Mouse (Mus musculus) liver, embryonic 15.5 days (tissue): ENCODE results near the gene Wwox. TPM values are rescaled to one million over a fixed set of nuclear protein-coding genes. Genes with fewer than 3 reads are reported as not detected.
A peak's percentile ranks its signal among the peaks of the same experiment; 100 is the strongest.

Experiments
- ATAC-seq: fragments of 200-750 bp; cut with Nextera tagmentation; 2 replicates; pipeline ENCODE4 v1.8.0; 2017; ENCODE audit warnings: moderate number of reproducible peaks, mild to moderate bottlenecking, moderate library complexity; ENCODE audit not compliant: insufficient read depth
- H3K27ac ChIP-seq: fragments of 300-500 bp; sonication (generic); replicated peaks from 2 replicates; pipeline ENCODE4 v1.5.1; 2015; ENCODE audit warnings: mild to moderate bottlenecking, inconsistent platforms
- H3K27me3 ChIP-seq: fragments of 300-500 bp; sonication (generic); 2 replicates; pipeline ENCODE4 v1.6.1; 2015; ENCODE audit warnings: mild to moderate bottlenecking, inconsistent platforms
- H3K36me3 ChIP-seq: fragments of 300-500 bp; sonication (generic); replicated peaks from 2 replicates; pipeline ENCODE4 v1.6.1; 2015; ENCODE audit warnings: moderate library complexity, mild to moderate bottlenecking, inconsistent platforms
- H3K4me1 ChIP-seq: fragments of 300-500 bp; sonication (generic); replicated peaks from 2 replicates; pipeline ENCODE4 v1.6.1; 2015; ENCODE audit warnings: inconsistent platforms
- H3K4me2 ChIP-seq: fragments of 300-500 bp; sonication (generic); 2 replicates; pipeline ENCODE4 v1.6.1; 2015; ENCODE audit warnings: moderate library complexity, mild to moderate bottlenecking, inconsistent platforms
- H3K4me3 ChIP-seq: fragments of 300-500 bp; sonication (generic); replicated peaks from 2 replicates; pipeline ENCODE4 v1.5.1; 2015; ENCODE audit warnings: mild to moderate bottlenecking, inconsistent platforms
- H3K9ac ChIP-seq: fragments of 300-500 bp; sonication (generic); 2 replicates; pipeline ENCODE4 v1.6.1; 2015; ENCODE audit warnings: moderate library complexity, mild to moderate bottlenecking, inconsistent platforms
- H3K9me3 ChIP-seq: fragments of 300-500 bp; sonication (generic); replicated peaks from 2 replicates; pipeline ENCODE4 v1.6.1; 2016; ENCODE audit warnings: inconsistent platforms
- WGBS: fragments of 180-500 bp; shearing (Covaris S2); methylation state at CpG from one replicate; pipeline ENCODE4 v1.1.7; 2015; ENCODE audit warnings: mixed read lengths; ENCODE audit not compliant: insufficient replicate concordance; 5-methylcytosine and 5-hydroxymethylcytosine counted together
- polyA plus RNA-seq: library from polyadenylated mRNA; unstranded; fragments of >200 nt; fragmentation: Nextera tagmentation; extraction: Ambion mirVana; gene quantifications from 2 replicates; pipeline ENCODE4 v1.2.1, GENCODE M21; 2015

Gene Wwox
- polyA plus RNA-seq, 1 experiment from 2014 or later: 3.5 TPM

DNA sequence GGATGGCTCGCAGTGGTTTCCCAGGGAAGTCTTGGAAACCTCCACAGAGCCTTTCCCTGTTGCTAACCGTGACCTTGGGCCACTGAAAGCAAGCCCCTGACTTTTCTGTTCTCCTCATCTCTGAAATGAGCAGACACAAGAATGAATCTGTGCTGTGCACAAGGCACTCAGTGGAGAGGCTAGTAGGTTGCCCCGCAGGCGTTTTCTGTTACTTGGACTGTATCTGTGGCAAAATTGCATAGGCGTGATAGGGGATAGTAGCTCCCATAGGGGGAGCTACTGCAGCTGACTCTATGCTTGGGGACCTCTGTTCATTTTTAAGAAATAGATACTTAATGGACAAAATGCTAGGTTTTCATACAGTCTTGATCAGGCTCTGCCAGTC, 742 bp downstream of the Wwox start:
- Histone ChIP-seq H3K36me3 (no peaks in the 10 kb centered on the region), H3K27ac (peak overlapping the region; percentile 19; the same call in 1 of the 2 replicates), H3K4me3 (peak overlapping the region; percentile 66), H3K9me3 (no peaks in the 10 kb centered on the region), H3K9ac (peak overlapping the region; percentile 72), H3K4me1 (peaks cover 18% of the 10 kb centered on the region), H3K4me2 (peak overlapping the region; percentile 83), H3K27me3 (no peaks in the 10 kb centered on the region)
- no peak for ATAC-seq
- 15% methylated on average over 5 of the region's 5 CpGs for WGBS

DNA sequence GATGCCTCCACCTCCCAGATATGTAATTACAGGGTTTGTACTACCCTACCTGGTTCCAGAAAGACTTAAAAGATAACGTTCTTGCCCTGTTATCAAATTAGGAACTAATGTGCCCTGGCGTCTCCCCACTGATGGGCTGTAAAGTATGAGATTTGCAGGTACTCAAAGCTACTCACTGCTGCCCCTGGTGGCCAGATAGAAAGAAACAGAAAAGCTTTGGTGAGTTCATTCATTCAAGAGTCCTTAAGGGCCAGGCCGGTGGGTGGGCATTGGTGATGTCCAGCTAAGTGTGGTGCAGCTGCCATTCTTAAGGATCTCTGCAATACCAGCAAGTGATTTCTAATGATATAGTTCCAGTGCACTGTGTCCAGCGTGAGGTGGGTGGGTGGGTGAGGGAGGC, 2.2 kb downstream of the Wwox start:
- H3K4me1 ChIP-seq: peaks cover 18% of the 10 kb centered on the region
- no peak overlapping the region for H3K4me3 ChIP-seq
- ATAC-seq: no peak
- no peak overlapping the region for H3K9ac ChIP-seq
- no peaks in the 10 kb centered on the region for H3K36me3 ChIP-seq
- no peak overlapping the region for H3K4me2 ChIP-seq
- H3K27ac ChIP-seq: no peak overlapping the region
- H3K9me3 ChIP-seq: no peaks in the 10 kb centered on the region
- no peaks in the 10 kb centered on the region for H3K27me3 ChIP-seq
- WGBS: 55% methylated on average over 4 of the region's 4 CpGs

DNA sequence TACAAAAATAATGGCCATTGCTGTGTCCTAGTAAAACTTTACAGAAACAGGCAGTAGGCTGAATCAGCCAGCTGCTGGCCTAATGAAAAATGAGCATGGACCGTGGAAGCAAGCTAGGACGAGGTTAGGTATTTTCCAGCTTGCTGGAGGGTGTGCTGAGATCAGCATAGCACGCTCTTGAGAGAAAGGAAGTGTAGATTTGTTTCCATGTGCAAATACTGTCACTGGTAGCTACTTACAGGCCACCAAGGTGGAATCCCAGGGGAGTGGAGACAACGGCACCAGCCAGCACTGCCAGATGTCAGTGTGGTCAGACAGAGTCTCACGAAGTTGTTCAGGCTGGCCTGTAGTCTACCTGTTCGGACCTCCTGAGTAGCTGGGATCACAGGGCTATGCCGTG, 7.4 kb downstream of the Wwox start:
- H3K4me3 ChIP-seq: no peak overlapping the region
- no peak for ATAC-seq

DNA sequence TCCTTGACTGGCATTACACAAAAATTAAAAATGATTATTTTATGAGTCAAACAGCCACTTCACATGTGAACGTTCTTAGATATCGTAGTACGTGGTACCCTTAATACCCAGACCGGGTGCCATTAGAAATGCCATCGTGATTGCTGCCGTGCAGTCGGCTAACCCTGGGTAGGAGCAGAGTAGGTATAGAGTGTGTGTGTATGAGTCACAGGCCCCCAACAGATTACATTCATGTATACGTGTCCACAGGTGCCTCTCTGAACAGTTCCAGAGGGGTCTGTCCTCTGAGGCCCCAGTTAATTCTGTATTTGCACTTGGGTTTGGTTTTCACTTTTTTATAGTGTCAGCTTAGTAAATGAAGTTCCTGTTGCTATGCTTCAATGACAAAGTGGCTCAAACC, 12.8 kb downstream of the Wwox start:
- Histone ChIP-seq H3K9me3 (no peaks in the 10 kb centered on the region), H3K27me3 (no peaks in the 10 kb centered on the region), H3K9ac (no peak overlapping the region), H3K4me3 (no peak overlapping the region), H3K27ac (no peak overlapping the region), H3K4me2 (no peak overlapping the region), H3K36me3 (peaks cover 7% of the 10 kb centered on the region; the same call in 1 of the 2 replicates), H3K4me1 (no peaks in the 10 kb centered on the region)
- ATAC-seq: no peak
- WGBS: 72% methylated on average over 8 of the region's 8 CpGs

More for the DNA sequence above, 7.4 kb downstream of the Wwox start:
- H3K4me2 ChIP-seq: no peak overlapping the region
- H3K36me3 ChIP-seq: peaks cover 7% of the 10 kb centered on the region; the same call in 1 of the 2 replicates
- H3K27me3 ChIP-seq: no peaks in the 10 kb centered on the region
- no peak overlapping the region for H3K27ac ChIP-seq
- H3K9me3 ChIP-seq: no peaks in the 10 kb centered on the region
- no peaks in the 10 kb centered on the region for H3K4me1 ChIP-seq
- H3K9ac ChIP-seq: no peak overlapping the region
- WGBS: 68% methylated on average over 7 of the region's 7 CpGs

DNA sequence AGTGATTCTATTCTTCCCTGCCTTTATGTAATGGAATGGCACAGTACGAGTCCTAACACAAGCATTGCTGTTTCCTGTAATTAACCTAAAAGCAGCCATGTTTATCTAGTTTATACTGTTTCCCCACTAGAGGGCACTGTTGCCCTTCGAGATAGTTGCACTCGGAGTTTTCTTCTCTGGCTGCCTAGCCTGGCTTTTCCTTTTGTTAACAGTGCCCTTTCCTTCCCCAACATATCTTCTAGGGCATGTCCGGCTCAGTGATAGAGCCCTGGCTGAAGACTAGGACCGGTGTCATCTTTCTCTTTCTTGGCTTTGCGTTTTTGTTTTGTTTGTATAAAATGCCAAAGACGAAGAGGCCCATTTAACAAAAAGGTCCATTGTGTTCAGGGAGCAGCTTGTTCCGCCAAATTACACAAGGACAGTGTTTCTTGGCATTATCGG, 13.3 kb downstream of the Wwox start:
- Histone ChIP-seq H3K4me2 (no peak overlapping the region), H3K9ac (no peak overlapping the region), H3K4me3 (no peak overlapping the region), H3K4me1 (no peaks in the 10 kb centered on the region), H3K27ac (no peak overlapping the region), H3K36me3 (peaks cover 7% of the 10 kb centered on the region; the same call in 1 of the 2 replicates), H3K9me3 (no peaks in the 10 kb centered on the region), H3K27me3 (no peaks in the 10 kb centered on the region)
- no peak for ATAC-seq
- WGBS: 24% methylated on average over 9 of the region's 9 CpGs

DNA sequence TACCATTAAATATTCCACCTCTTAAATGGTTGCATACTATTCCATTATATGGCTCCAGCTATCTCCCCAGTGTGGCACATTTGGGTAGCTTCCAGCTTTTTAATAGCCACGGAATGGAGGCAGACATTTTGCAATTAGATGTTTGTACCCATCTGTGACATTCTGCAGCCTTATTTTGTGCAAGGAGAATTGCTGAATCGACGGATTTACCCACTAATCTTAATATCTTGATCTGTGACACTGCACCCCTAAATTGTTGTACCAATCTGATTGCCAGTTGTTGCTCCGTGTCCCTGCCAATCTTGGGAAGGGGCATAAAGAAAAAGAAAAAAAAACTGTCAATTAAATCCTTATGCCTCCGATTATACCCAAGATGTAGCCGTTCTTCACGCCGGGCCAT, 15.8 kb downstream of the Wwox start:
- H3K4me3 ChIP-seq: no peak overlapping the region
- no peaks in the 10 kb centered on the region for H3K9me3 ChIP-seq
- H3K9ac ChIP-seq: no peak overlapping the region
- 79% methylated on average over 8 of the region's 8 CpGs for WGBS
- H3K36me3 ChIP-seq: 0 out of 2 replicates have a peak, but pooled peaks cover 7% of the 10 kb centered on the region
- H3K27ac ChIP-seq: no peak overlapping the region
- H3K4me1 ChIP-seq: no peaks in the 10 kb centered on the region
- ATAC-seq: no peak
- H3K4me2 ChIP-seq: no peak overlapping the region
- H3K27me3 ChIP-seq: no peaks in the 10 kb centered on the region

DNA sequence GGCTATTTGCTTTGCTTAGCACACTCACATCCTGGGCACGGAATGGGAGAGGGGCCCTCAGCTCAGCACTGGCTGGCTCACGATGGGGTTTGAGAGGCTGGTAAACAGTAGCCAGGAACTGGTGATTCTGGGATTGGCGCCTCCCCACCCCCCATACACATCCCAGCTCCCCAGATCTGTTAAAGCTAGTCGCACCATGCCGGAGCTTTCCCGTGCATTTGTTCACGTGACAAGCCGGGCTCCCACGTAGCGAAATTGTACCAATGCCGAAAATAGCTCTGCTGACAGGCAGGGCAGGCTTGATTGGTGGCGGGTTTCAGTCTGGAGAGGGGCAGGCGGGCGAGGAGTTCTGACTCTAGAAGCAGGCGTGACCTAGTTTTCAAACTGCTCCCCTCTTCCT, 16.5 kb downstream of the Wwox start:
- Histone ChIP-seq H3K4me2 (peak overlapping the region; percentile 37), H3K4me1 (no peaks in the 10 kb centered on the region), H3K4me3 (no peak overlapping the region), H3K9ac (no peak overlapping the region), H3K36me3 (0 out of 2 replicates have a peak, but pooled peaks cover under 1% of the 10 kb centered on the region), H3K27ac (no peak overlapping the region), H3K9me3 (no peaks in the 10 kb centered on the region), H3K27me3 (no peaks in the 10 kb centered on the region)
- WGBS: 64% methylated on average over 15 of the region's 15 CpGs
- ATAC-seq: no peak

DNA sequence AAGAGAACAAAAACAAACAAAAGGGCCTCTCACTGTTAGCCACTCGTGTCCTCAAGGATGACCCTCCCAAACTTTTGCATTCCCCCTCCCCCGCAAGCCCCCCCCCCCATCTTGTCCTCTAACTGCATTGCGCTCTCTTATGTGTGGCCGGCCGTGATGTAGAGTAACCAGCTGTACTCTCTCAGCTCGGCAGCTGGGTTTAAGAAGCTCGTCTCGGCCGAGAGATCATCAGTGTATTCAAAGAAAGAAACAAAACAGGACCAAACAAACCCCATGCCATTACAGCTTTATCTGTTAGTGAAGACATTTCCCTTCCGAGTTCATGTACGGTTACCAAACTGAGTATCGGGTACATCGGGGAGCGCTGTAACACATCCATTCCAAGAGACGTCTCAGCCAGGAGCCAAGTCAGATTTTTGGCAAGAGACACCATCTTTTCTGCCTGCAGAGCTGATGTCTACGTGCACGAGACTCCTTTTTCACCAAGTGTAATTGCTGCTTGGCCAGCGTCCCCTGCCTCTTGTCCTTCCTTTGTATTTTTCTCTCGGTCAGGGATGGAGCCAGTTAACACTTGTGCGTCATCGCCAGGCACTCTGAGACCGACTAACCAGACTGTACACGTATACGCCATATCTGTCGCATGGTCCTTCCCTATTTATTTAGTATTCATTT, 18.8 kb downstream of the Wwox start:
- no peak overlapping the region for H3K4me2 ChIP-seq
- WGBS: 79% methylated on average over 25 of the region's 25 CpGs
- H3K4me1 ChIP-seq: no peaks in the 10 kb centered on the region

DNA sequence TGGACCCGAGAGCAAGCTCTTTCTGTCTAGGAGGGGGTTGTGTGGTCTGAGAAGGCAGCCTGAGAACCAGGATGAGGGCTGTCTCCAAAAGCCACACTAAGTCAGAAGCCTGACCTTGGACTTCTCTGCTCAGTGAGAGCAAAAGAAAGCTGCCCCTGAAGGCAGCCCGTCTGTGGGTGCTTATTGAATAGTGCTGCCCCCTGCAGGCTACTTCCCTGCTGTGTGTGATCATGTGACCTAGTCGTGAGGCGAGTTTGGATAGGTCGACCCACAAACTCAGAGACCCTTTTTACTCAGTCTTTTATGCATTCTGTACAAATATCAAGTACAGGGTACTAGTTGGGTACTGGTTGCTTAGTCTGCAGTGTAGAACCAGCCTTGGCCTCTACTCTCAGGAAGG, 21.1 kb downstream of the Wwox start:
- no peak overlapping the region for H3K4me3 ChIP-seq
- no peak for ATAC-seq
- WGBS: 53% methylated on average over 5 of the region's 5 CpGs
- H3K27ac ChIP-seq: no peak overlapping the region
- H3K4me2 ChIP-seq: no peak overlapping the region
- no peaks in the 10 kb centered on the region for H3K36me3 ChIP-seq
- H3K4me1 ChIP-seq: no peaks in the 10 kb centered on the region
- H3K27me3 ChIP-seq: no peaks in the 10 kb centered on the region
- H3K9ac ChIP-seq: no peak overlapping the region
- no peaks in the 10 kb centered on the region for H3K9me3 ChIP-seq

More for the DNA sequence above, 18.8 kb downstream of the Wwox start:
- Histone ChIP-seq H3K27me3 (no peaks in the 10 kb centered on the region), H3K36me3 (no peaks in the 10 kb centered on the region), H3K4me3 (no peak overlapping the region), H3K27ac (no peak overlapping the region), H3K9ac (no peak overlapping the region), H3K9me3 (no peaks in the 10 kb centered on the region)
- no peak for ATAC-seq

DNA sequence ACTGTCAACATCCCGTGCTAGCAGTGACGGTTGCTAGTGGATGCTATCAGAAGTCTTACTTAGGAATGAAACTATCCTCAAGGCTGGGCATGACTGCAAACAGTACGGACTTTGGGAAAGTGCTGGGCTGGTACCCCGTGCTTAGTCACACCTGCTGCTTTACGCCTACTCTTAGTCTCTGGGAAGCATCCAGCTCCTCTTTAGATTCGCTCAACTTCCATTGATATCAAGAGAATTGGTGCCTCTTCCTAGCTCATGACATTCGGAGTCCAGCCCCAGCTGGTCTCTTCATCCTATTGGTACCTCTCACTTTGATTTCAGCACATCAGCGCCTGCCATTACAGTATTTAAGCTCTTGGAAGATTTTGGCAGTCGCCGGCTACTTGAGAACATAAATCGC, 23.1 kb downstream of the Wwox start:
- Histone ChIP-seq H3K9me3 (no peaks in the 10 kb centered on the region), H3K9ac (no peak overlapping the region), H3K27me3 (no peaks in the 10 kb centered on the region), H3K36me3 (no peaks in the 10 kb centered on the region), H3K4me1 (no peaks in the 10 kb centered on the region), H3K4me3 (no peak overlapping the region), H3K27ac (no peak overlapping the region), H3K4me2 (no peak overlapping the region)
- ATAC-seq: no peak
- 71% methylated on average over 11 of the region's 11 CpGs for WGBS

DNA sequence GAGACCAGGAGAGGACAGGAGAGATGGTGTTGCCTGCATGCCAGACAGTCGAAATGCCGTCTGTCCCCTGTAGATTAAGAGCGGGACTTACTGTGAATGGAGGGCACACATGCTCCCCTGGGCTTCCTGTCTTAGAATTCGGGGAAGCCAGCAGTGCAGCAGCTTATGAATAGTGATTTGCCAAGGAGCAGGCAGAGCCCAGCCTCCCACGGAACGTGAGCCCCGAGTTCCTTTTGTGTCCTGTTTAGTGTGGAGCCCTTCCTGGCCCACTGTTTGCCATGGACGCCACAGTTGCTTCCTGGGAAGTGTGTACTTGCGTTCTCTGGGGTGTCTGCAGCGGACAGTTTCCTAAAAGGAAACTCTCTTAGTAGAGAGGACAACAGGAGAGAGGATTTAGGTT, 23.9 kb downstream of the Wwox start:
- Histone ChIP-seq H3K9ac (no peak overlapping the region), H3K27me3 (no peaks in the 10 kb centered on the region), H3K27ac (no peak overlapping the region), H3K9me3 (no peaks in the 10 kb centered on the region), H3K36me3 (no peaks in the 10 kb centered on the region), H3K4me1 (no peaks in the 10 kb centered on the region), H3K4me2 (no peak overlapping the region), H3K4me3 (no peak overlapping the region)
- ATAC-seq: no peak
- WGBS: 37% methylated on average over 10 of the region's 10 CpGs
